Mouse (Mus musculus) ovary, postnatal 14 days (tissue): ENCODE measurements around the gene Msh2.

Source experiments
- DNase-seq: peaks from one replicate; pipeline ENCODE4 v3.0.0; 2022; ENCODE audit warnings: low spot score

The Msh2 gene

GRCm38 (mm10) chr17:87700101-87700500, 28.0 kb downstream of the Msh2 start:
- no peak for DNase-seq

DNA sequence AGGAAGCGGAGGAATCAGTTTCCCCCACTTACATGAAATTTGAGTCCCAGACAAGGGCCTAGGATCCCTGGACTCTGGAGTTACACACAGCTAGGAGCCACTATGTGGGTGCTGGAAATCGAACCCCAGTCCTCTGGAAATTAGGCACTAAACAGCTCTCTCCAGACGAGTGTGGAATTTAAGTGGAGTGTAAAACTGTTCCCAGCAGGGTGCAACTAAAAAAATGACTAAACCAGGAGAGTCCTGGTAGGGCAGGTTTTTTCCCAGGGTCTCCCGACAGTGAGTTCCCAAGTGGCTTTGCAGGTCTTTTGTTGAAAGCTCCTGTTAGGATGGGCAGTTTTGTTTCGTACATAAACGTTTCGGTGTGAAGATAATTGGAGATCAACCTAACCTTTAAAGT, 52.6 kb downstream of the Msh2 start:
- no peak for DNase-seq

DNA sequence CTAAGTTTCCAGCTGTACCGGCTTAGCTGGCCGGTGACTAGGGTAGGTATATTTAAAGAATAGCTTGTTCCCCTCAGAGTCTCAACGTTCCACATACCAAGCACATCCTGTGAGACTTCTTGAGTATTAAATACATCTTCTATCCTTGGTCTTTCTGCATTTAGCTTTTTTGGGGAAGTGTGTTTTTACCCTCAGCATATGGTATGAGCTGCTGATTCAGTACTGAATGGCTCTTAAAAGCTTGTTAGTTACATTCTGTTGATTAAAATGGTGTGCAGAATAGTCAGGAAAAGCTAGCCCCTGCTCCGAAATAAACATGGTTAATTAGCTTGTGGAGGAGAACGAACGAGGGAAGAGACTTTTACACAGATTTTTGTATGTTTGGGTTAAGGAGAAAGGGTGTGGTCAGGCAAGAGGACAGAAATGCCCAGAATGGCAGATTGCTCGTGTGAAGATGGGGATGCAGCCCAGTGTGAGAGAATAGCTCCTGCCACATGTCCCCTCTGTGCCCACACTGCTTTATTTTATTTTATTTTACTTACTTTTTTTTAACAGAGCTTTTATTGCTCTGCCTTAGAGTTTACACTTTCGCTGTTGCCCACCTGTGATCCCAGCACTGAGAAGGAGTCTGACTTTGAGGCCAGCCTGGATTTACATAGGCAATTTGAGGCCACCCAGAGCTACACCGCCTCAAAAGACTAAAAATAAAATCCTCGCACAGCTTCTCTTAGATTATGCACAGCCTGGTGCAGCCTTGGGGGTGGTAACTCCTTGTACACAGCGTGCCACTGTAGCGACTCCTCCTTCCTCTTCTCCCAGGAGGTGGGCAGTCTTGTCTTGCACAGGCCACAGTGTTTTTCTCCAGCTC, 54.6 kb downstream of the Msh2 start:
- DNase-seq: no peak

- no peak for DNase-seq
Measured at GRCm38 (mm10) chr17:87731962-87732361, 59.8 kb downstream of the Msh2 start.

DNA sequence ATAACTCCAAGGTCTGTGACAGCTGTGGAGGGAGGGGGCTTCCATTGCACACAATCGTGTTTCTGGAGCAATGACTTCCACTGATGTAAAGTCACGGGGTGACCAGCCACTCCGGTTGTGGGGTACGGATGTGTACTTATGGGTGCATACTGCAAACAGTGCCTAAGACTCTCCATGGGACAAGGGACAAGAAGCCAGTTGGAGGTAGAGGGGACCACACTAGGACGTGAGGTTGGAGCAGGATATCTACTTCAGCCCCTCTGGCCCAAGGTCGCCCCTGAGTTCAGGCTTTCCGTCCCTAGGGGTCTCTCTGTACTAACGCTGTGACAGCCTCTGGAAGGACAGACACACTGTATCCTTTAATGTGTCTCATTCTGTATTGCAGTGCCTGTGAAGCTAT, 62.3 kb downstream of the Msh2 start:
- no peak for DNase-seq

- no peak for DNase-seq
Measured at GRCm38 (mm10) chr17:87737144-87737543, 65.0 kb downstream of the Msh2 start.

- no peak for DNase-seq
Measured at GRCm38 (mm10) chr17:87739835-87740234, 67.7 kb downstream of the Msh2 start.

GRCm38 (mm10) chr17:87744985-87745925, 73.1 kb downstream of the Msh2 start:
- no peak for DNase-seq

- DNase-seq: peak; percentile 5
Measured at GRCm38 (mm10) chr17:87745926-87746888, 74.1 kb downstream of the Msh2 start.

DNA sequence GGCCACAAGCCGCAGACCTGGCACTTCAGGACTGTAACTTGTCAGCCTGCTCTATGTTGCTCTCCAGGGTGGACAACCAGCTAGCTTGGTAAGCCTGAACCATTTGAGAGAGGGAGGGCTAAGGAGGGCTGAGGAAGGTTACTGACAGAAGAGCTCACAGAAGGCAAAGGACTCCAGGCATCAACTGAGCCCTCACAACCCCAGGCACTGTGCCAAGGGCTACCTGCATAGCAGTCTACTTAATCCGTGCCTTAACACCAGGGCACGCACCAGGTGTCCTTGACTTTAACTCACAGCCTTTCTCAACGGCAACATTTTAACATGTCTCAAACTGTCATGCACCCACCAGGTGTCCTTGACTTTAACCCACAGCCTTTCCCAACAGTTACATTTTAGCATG, 88.2 kb downstream of the Msh2 start:
- no peak for DNase-seq

DNA sequence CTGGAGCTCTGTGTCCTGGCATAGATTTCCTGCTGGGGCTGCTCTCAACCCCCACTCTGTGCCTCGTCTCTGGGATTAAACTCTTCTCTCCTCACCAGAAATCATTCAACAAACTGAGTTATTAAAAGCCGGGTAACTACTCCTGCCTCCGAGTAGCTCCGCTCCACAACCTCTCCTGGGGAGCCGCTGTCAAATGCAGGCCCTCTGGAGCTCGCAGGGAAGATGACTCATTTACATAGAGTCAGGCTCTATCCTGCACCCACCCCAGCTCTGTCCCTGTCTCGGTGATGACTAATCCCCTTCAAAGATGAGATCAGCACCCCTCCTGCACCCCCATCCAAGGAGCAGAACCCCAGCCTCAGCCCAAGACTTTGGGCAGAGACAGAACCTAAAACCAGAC, 91.0 kb downstream of the Msh2 start:
- no peak for DNase-seq

- DNase-seq: no peak
Measured at GRCm38 (mm10) chr17:87765031-87765430, 92.9 kb downstream of the Msh2 start.

DNA sequence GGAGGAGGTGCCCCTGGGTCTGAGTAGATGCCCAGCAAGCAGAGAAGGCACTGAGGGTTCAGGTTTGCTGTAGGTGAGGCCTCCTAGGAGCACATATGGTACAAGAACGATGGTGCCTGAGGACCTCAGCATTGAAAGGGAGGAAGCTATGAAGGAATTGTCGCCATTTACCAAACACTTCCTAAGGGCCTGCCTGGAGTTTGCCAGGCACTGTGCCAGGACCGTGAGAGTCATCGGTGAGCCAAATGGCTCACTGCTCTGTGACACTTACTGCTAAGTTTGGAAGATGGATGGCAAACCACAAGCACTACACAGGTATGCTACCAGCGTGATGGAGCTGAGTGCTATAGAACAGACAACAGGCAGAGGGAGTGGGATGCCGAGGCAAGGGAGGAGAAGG, 94.8 kb downstream of the Msh2 start:
- no peak for DNase-seq

DNA sequence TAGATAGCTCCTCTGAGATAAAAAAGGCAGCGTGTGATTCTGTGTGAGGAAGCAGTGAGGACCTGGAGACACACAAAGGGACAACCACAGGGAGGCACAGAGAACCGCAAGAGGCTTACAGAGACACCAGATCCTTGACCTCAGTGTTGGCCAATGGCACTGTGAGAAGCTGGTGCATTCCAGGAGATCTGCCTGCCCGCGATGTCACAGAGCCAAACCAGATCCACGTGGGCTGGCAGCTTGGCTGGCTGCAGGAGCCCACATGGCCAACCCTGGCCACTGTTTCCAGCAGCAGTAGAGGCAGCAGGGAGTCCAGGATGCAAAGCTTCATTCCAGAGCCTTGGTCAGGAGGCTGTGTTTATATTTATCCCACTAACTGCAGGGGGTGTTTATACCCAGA, 98.6 kb downstream of the Msh2 start:
- no peak for DNase-seq

- DNase-seq: no peak
Measured at GRCm38 (mm10) chr17:87773175-87773574, 101.0 kb downstream of the Msh2 start.
